Mouse (Mus musculus) monocyte, adult 5-6 weeks (primary cell): ENCODE results near the gene Zfp740. TPM values are rescaled to one million over a fixed set of nuclear protein-coding genes. Genes with fewer than 3 reads are reported as not detected.
A peak's percentile ranks its signal among the peaks of the same experiment; 100 is the strongest.

Experiments
- ATAC-seq: fragments of 153-309, 156-312 bp; replicated peaks from 2 replicates; pipeline ENCODE4 v1.8.0; 2017; ENCODE audit warnings: mild to moderate bottlenecking; ENCODE audit not compliant: low TSS enrichment, insufficient number of reproducible peaks, severe bottlenecking, poor library complexity, low FRiP score
- total RNA-seq: library from RNA; stranded (forward); fragments of 200-1000, 200-491, 200-594 nt; gene quantifications from 3 replicates; pipeline ENCODE4 v1.2.3, GENCODE M21; 2017

The Zfp740 gene
- total RNA-seq, 1 experiment from 2014 or later: 58.9 TPM

DNA sequence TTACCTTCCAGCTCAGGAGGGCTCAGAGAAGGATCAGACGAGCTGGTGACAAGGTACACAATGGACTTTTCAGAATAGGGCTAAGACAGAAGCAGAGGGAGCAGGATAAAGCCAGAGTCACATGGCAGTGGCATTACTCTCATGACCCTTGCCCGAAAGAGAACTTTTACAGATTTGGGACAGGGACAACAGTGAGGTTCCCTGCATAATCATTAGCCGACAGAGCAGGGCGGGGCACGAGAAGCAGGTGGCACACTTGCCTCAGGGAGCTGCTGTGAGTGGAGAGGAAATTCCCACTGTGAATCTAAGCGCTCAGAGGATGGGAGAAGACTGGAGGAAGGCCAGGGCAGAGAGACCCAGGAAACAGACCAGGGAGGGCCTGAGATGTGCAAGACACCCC is 14.2 kb upstream of the Zfp740 start:
- ATAC-seq: no peak

DNA sequence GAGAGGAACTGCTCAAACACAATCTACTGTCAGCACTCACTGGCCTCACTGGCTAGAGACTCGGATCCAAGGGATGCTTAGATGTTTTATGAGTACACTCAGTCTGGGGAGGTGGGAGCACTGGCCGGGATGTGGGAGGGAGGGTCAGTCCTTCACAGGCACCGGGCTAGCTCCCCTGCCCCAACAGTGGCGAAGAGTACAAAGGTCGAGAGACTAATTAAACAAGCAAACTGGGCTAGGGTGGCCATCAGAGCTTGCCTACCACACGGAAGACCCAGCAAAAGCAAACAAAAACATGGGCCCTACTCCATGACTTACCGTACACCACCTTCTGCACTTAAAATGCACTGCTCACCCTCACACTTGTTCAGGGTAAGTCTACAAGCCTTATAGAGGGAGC is 11.3 kb upstream of the Zfp740 start:
- no peak for ATAC-seq

DNA sequence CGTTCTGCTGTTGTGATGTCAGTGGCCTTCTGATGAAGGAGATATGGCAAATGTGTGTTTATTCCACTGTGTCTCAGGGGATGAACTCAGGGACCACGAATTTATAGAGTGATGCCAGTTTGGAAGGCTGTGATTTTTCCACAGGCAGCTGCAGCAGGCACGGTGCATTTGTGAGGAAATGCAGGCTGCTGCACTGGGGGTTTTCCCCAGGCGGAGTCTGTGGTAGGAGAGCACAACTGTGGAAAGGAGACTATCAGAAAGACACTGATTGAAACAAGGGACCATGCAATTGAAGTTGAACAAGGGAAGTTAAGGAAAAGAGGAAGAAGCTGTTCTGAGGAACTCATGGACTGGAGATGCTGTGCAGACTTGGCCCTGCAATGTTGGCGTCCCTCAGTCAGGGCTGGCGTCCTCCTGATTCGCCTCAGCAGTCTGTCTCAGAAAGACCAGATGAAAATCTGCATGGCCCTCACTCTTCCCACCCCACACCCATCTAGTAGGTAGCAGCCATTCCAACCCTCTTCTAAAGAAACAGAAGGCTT is 10.7 kb upstream of the Zfp740 start:
- ATAC-seq: peak; percentile 65

DNA sequence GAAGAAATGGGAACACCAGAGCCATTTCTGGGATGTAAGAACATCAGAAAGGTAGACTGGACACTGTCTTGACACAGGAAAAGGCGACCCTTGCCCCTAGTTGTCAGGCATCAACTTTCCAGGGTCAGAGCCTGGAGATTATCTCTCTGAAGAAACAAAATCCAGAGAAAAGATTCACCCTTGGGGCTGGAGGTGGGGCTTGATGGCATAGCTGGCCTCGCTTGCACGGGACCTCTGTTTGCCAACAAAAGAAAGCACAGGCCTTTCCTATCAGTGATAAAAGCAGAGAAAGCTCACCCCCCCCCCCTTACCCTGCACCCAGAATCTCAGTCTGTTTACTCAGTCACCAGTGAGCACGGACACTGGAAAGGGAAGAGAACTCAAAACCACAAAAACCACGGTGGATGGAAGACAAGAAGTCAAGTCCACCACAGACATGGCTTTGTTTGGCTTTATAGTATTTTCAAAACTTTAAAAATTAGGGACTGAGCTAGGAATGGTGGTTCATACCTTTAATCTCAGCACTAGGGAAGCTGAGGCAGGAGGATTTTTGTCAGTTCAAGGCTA is 10.1 kb upstream of the Zfp740 start:
- no peak for ATAC-seq

DNA sequence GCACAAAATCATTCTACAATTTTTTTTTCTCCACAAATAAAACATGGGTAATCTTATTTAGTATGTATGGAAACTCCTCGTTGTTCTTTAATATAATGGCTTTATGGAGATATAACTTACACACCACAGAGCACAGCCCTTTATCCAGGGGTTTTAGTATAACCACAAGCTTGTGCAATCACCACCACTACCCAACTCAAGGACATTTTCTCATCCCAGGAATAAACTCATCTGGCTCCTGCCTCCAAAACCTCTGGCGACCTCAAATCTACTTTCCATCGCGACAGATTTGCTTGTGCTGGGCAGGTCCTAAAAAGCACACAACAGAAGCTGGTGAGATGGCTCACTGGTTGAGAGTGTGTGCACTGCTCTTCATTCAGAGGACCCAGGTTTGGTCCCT is 9.4 kb upstream of the Zfp740 start:
- no peak for ATAC-seq

DNA sequence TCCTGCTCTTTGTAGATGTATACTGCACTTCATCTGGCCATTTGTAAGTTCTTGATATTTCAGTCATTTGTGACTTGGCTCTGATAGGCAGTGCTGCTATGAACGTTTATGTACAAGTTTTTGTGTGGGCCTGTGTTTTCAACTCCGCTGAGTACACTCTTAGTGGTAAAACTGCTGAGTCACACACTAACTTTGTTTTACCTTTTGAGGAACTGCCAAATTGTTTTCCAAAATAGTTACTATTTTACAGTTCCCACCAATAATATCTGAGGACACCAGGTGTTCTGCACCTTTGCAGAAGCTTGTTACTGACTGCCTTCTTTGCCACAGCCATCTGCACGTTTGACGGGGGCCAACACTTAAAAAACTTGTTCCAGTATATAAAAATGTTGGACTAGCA is 8.6 kb upstream of the Zfp740 start:
- no peak for ATAC-seq

DNA sequence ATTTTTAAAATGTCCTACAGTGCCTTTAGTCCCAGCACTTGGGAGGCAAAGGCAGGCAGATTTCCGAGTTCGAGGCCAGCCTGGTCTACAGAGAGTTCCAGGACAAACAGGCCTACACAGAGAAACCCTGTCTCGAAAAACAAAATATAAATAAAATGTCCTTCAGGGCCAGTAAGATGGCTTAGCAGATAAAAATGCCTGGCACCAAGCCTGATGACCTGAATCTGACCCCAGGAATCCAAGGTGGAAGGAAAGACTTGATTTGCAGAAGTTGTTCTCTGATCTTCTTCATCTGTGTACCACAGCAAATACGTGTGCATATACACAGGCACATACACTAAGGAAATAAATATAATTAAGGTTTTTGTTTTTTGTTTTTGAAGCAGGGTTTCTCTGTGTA is 7.7 kb upstream of the Zfp740 start:
- ATAC-seq: no peak

DNA sequence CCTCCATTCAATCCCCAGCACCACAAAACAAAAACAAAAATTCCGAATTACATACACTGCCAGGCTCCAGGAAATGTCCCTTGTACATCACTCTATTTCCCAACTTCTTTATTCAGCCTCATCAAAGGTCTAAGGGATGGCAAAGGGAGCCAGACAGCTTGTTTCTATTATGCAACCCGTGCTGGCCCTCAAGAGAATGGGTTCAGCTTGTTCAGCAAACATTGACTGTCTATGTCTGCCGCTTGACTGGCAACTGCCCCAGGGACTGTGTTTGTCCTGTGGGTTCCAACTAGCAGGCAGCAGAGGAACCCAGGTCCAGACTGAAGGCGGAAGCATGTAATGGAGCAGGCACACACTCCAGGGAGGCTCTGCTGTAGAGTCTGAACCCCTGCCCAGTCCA is 4.2 kb upstream of the Zfp740 start:
- no peak for ATAC-seq

DNA sequence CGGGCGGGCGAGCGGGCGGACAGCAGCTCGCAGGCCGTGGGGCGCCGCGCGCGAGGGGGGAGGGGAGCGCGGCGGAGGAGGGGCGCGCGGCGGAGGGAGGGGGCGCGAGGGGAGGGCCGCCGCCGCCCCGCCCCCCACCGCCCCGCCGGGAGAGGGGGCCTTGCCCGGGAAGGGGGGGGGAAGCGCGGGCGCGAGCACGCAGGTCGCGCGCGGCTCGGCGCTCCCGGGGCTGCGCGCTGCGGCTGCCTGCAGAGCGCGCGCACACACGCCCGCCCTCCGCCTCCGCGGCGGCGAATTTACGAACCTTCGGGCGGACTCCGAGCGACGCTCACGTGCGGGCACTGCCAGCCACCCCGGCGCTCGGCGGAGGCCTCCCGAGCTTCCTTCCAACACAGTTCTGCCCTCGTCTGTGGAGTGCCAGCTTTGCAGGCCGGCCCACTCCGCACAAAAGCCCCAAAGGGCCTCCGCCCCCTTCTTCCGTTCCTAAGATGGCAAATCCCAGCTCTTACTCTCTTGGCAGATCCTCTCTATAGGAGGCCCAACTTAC is 859 bp downstream of the Zfp740 start:
- 0 out of 2 replicates have a peak, but pooled peaks have one; percentile 36 for ATAC-seq

DNA sequence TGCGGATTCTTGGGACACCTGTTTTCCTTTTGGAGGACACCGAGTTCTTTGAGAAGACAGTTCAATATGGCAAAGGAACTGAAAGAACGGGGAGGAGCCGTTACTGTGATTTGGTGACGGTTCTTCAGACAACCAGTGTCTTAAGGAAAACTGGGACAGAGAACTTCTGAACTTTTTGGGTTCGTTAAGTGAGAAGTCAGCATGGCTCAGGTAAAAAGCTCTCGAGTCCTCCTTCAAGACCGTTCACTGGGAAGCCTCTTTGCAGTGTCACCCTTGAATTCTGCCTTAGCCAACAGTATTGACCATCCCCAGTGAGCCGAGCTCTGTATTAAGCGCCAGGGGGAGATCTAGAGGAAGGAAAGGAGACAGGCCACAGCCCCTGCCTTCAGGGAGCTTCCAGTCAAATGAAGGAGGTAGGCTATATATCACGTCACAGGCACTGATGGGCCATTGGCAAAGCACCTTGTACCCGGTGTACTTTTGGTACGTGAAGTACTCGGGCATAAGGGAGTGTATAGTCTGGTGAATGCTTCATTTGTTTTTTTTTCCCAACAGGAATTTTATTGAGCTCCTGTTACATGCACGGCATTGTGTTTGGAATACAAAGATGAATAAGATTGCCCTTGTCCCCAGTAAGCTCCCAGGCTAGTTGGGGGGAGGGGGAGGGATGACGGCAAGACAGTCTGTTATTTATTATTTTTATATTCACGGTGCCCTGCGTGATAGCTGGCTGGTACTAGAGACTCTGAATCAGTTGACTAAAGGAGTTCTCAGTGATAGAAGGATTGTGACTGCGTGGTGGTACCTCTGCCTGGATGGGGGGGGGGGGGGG is 1.8 kb downstream of the Zfp740 start, which contains the start of gene Csad:
Gene Csad (minus strand): TSS at position 51 of the 832 bp plus-strand sequence.
- no peak for ATAC-seq

DNA sequence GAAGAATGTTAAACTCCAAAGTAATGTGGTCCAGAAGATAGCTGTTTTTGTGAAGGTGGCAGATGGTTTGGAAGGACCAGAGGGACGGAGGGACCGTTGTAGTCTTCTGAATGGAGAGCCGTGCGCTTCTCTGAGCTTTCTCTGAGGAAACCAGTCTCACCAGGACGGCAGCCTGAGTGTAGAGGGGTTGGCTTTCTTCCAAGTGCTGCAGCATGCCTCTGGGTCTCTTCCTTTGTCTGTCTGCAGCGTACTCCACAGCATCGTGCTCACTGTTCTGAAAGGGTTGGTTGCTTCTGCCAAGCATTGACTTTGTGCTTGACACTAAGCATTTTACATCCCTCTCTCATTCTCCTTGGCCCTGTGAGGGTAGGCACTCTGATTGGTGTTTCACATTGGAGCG is 2.7 kb downstream of the Zfp740 start:
- ATAC-seq: no peak

DNA sequence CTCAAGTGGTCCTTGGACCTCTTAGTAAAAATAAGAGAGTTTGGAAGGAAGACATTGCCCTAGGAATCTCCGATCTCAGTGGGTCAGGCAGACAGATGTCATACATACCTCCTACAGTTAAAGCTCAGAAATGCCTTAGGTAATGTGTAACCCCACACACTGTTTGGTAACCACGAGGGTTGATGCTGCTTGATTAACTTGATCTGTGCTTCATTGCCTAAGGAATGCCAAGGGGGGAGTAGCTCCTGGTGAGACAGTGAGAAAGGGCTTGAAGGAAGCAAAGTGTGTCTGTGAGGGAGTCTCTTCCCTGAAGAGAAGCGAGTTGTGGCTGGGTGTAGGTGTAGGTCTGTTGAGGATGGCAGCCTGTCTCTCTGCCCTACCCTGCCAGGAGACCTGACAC is 4.3 kb downstream of the Zfp740 start:
- no peak for ATAC-seq

DNA sequence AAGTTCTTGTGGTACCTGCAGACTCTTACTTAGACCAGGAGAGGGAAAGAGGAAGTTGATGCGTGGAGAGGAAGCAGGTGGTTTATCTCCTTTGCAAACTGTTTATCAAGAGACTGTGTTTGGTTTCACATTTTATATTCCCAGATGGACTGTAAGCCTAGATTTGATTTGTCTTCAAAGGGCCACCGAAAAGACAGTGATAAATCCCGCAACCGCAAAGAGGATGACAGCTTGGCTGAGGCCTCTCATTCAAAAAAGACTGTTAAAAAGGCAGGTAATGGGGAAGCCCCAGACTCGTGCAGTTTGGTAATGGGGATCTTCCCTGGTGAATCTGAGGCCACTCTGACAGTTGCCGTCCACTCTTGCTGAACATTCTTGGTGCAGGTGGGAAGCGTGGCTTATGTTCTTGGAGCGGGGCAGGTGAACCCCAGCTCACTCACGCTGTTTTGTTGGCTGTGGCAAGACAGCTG is 5.1 kb downstream of the Zfp740 start:
- no peak for ATAC-seq

DNA sequence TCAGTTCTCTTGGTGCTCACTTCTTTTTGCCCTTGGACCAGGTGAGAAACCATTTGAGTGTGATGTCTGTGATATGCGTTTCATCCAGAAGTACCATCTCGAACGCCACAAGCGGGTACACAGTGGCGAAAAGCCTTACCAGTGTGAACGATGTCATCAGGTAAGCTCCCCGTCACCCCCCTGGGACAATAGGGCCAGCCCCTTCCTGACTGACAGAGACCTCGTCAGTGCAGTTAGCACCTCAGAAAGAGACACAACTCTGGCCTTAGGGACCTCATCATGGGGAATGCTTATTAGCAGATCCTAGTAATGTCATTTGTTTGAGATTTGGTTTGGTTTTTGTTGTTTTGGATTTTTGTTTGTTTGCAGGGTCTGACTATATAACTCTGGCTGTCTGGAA is 6.1 kb downstream of the Zfp740 start:
- ATAC-seq: no peak

DNA sequence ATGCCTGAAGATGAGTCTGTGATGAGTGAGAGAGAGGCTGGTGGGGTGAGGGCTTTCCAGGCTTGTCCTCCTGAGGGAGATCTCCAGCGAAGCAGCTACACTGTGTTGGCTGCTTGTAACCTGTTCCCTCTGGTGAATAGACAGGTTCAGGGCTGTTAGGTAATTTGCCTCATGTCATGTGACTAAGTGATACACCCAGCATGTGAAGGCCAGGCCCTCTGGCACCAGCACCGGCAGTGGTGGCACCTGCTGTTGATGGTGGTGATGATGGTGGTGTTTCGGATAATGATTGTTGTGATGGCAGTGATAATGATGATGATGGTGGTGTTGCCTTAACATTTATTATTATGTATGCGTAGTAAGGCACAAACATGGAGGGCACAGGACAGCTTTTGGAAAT is 7.8 kb downstream of the Zfp740 start:
- no peak for ATAC-seq

DNA sequence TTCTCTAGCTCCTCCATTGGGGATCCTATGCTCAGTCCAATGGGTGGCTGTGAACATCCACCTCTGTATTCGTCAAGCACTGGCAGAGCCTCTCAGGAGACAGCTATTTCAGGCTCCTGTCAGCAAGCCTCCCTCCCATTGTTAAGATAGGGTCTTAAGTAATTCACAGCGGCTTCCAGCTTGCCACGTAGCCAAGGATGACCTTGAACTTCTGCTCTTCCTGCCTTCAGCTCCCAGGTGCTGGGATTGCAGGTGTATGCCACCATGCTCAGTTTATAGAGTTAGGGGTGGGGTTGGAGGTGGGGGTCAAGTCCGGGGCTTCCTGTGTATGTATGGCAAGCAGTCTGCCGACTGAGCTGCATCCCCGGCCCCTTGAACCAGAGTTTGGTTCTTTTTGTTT is 8.8 kb downstream of the Zfp740 start:
- ATAC-seq: no peak

DNA sequence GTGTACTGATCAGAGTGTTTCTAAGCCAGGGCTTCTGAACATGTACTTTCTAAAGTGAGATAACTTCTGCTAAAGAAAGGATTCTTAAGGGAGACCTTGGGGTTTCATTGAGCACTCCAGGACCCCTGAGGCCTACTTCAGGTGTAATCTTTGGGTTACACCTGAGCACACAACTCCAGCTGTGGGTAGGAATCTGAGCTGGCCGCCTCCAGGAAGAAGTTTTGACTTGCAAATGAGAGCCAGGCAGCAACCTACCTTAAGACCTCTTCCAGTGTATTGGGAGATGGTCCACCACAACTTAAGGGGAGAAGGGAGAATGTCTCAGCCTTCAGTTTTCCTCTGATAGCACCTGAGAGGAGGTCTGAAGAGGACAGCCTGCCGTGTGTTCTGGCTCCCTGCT is 11.1 kb downstream of the Zfp740 start:
- ATAC-seq: no peak

DNA sequence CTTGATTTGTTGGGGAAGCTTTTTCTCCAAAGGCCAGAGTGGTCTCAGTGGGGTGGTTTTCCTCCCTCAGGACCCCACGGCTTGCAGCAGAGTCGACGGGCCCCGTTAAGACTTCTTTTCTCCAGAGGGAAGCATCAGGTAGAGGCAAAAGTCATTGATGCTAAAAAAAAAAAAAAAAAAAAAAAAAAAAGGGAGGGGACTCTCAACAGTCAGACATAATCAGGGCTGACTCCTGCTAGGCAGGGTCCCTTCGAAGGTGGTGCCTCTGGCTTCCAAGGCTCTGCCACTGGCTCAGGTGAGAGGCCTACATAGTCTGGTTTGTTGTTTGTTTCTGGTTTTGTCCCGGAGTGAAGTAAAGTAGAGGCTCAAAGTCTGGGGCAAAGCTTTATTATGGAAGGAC is 12.6 kb downstream of the Zfp740 start:
- ATAC-seq: no peak

DNA sequence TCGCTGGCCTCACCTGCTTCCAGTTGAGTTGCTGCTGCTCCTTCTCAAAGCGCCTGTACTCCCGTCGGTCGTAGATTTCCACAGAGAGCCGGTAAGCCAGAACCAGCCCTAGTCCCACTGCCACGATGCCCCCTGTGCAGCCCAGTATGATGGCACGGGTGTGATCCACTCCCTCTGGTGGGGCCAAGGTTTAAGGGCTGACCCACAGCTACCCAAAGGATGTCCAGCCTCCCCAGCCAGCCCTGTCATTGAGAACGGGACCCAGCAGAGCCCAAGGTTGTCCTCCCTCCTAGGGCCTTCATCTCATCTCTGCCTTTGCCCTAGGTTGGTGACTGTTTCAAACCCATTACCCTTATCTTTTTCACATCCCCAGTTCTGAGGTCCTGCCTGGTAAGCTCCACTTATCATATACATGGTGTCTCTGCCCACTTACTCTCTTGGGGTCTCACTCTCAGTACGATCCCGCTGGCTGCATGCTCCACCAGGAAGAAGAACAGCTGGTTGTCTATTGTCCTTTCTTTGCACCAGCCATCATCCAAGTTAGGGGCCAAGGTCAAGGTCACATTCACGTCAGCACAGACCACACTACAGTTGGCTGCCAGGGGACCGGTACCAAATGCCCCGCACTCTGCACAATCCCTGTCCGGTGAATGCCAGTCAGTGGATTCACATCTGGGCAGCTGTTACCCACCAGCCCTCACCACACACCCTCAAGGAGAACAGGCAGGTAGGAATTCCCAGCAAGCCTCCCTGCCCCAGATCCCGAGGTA is 13.6 kb downstream of the Zfp740 start:
- ATAC-seq: no peak
